Mouse (Mus musculus) liver (tissue): Measurements from ENCODE around the gene Dapp1.
A peak's percentile ranks its signal among the peaks of the same experiment; 100 is the strongest.
"Not testable (repeated sequence)": the region's sequence is repeated elsewhere in the genome, so short reads cannot be mapped to it uniquely, and the experiment has no call there.

ENCODE experiments used
- DNase-seq: peaks from one replicate; pipeline ENCODE4 v3.0.0-alpha.2; 2020; ENCODE audit warnings: mixed read lengths

Gene Dapp1

DNA sequence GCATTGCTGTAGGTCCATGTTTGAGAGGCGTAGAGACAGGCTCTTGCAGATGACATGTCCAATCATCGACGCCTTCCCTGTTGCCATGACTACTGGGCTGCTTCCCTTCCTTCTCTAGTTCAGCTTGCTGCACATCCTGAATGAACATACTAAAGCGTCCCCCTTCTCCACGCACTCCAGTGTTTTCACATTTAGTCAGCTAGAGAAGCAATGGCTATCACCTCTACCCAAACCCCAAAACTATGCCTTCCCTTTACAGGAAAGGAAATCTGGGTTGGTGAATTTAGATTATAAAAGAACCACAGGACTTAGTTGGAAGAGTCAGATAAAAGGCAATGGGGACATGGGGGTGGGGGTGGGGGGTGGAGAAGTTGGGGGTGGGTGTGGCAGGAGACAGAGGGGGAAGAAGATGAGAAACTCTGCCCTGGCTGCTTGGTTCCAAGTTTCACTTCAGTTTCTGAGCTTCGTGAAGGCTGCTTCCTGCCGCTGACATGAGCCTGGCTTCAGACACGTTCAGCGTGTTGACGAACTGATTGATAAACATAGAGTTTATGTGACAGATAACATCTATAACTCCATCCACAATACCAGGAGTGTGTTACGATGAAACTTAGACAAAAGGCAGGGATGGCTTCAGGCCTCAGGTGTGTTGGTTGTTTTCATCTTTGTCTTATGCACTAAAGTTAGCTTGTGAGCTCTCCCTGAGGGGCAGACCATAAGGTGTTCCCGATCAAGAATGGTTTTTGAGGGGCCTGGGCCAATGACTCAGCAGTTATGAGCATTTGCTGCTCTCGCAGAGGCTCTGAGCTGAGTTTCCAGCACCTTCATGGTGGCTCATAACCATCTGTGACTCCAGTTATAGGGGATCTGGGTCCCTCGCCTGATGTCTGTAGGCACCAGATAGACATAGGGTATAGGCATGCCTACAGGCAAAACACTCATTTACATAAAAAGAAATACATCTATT is 28.1 kb downstream of the Dapp1 start:
- DNase-seq: peak; percentile 74

DNA sequence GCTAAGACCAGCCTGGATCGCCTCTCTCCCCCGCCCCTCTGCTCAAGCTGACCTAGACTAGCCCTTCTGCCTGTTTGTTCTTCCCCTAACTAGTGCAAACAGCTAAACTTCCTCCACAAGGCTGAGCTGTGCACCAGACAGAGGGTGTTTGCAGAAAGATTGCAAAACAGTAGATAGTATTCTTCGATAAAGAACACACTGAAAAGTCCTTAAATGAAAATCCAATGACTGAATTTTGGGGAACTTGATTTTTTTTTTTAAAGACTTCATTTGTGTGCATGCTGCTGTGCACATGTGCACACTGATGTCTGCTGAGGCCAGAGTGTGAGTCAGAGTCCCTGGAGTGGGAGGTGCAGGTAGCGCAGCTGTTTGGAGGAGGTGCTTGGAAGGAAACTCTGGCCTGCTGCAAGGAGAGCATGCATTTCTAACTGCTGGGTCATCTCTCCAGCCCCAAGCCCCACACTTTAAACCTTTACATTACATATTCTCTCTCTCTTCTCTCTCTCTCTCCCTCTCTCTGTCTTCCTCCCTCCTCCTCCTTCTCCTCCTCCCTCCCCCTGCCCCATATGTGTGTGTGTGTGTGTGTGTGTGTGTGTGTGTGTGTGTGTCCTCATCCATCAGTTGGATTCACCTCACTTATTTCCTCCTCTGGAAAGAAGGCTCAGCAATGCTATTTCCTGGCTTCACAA is 29.0 kb downstream of the Dapp1 start:
- DNase-seq: peak; percentile 59

GRCm38 (mm10) chr3:137951819-137952218 is 29.5 kb downstream of the Dapp1 start:
- peak; percentile 73 for DNase-seq

DNA sequence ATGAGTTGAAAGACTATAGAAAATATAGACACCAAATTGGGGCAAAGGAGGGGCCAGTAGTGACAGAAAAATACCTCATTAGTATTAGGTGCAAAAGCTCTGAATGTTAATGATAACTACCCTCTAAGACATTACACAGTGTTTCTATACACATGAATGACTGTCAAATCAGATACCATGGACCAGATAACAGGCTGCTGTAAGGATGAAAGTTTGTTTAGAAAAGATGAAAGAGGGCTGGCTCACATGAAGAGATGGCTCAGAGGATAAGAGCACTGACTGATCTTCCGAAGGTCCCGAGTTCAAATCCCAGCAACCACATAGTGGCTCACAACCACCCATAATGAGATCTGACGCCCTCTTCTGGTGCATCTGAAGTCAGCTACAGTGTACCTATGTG is 30.0 kb downstream of the Dapp1 start:
- not testable (repeated sequence) for DNase-seq

- no peak for DNase-seq
Observed at GRCm38 (mm10) chr3:137950191-137950885, 31.0 kb downstream of the Dapp1 start.

DNA sequence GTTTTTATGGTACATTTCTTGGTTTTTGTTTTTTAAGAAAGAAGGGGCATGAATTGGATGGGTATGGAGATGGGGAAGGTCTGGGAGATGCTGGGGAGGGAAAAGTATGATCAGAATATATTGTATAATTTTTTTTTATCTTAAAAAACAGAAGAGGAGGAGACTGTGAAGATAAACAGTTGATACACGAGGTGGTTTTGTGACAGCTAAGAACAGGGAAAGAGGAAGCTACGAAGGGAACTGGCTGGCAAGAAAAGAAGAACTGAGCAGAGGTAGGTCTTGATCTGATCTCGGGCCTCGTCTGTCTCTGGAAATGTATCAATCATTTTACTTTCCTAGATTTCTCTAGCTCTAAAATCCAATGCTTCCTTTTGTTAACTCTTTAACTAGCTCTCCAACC is 33.8 kb downstream of the Dapp1 start:
- no peak for DNase-seq

- DNase-seq: no peak
Observed at GRCm38 (mm10) chr3:137946827-137947226, 34.5 kb downstream of the Dapp1 start.

- peak; percentile 78 for DNase-seq
Observed at GRCm38 (mm10) chr3:137943737-137944154, 37.6 kb downstream of the Dapp1 start.

GRCm38 (mm10) chr3:137942098-137942622 is 39.2 kb downstream of the Dapp1 start:
- DNase-seq: no peak

DNA sequence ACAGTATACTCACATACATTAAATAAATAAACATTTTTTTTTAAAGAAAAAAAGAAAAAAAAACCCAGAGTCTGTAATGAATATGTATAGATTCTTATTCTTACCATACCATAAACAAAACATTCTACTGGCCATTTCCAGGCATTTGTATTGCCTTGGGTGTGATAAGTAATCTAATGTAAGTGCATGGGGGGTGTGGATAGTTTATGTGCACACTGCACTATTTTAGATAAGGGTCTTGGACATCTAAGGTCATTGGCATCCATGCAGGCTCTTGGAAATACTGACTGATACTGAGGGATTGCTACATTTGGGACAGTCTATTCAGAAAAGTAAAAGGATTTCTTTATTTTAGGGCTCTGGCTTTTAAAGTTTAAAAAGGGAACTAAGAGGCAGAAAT is 39.8 kb downstream of the Dapp1 start:
- no peak for DNase-seq

GRCm38 (mm10) chr3:137940757-137941156 is 40.6 kb downstream of the Dapp1 start:
- peak; percentile 67 for DNase-seq

GRCm38 (mm10) chr3:137938608-137939007 is 42.7 kb downstream of the Dapp1 start:
- peak; percentile 43 for DNase-seq

DNA sequence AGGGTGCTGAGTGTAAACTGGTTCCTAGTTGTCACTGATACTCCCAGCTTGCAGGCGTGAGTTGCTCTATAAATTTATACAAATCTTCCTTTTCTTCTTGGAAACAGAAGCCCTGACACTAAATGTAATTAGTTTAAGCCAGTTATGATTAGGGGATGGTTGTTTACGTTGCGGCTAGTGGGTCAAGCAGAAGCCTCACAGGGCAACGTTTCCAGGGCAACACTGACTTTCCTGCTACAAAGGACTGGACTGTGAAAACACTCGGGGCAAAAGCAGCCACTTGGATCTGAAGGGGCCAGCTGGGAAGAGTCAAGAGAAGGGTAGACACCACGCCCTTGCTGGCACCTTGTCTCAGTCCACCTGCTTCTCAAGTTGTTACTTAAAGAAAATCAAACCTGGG is 44.8 kb downstream of the Dapp1 start:
- DNase-seq: no peak

GRCm38 (mm10) chr3:137935570-137936525 is 45.5 kb downstream of the Dapp1 start:
- no peak for DNase-seq

DNA sequence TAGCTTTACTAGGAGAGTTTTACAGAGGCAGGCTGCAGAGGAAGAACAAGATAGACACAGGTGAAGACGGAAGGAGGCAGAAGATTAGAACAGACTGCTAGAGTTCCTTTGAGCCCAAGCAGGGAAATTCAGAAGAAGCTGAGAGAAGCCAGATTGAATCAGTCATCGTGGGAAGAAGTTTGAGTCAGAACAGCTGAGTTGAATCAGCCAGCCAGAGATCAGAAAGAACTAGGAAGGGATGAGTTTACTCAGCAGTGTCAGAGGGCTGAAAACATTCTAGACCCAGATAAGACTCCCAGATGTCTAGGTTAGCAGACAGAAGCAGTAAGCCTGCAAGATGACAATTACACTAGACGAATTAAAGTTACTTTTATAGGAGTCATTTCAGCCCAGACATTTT is 47.4 kb downstream of the Dapp1 start:
- DNase-seq: no peak

GRCm38 (mm10) chr3:137932748-137933147 is 48.6 kb downstream of the Dapp1 start:
- DNase-seq: no peak

DNA sequence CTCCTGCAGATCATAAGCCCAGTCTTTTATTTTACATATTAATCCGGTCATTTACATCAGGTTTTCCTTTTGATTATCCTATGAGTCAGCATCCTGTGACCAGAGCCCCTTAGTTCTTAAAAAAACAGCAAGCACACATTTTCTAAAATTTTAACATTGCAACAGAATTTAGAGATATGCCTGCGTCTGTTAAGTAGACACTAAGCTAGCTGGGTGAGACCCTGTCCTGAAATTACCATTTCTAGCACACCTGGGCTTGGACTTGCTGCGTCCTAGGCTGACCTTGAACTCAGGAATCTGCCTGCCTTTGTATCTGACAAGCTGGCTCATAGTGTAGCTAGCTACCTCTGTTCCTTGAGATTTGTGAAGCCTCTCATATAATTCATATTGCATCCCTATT is 51.4 kb downstream of the Dapp1 start:
- DNase-seq: no peak

GRCm38 (mm10) chr3:137927010-137927409 is 54.3 kb downstream of the Dapp1 start:
- no peak for DNase-seq

DNA sequence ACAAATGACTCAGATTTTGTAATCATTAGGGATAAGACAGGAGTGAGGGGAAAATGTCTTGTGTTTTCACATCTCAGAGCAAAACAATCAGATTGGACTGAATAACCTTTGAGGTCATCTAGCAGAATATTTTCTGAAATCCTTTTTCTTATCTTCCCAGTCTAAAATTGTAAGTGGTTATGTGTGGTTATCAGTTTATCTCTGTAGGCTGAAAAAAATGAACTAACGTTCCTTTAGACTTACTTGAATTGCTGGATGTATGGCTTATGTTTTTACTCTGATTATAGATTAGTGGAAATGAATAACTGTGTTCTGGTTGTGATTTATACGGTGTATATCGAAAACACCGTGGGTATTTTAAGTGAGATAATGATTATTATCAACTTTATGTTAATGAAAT is 60.8 kb downstream of the Dapp1 start:
- DNase-seq: no peak

GRCm38 (mm10) chr3:137919398-137919797 is 61.9 kb downstream of the Dapp1 start:
- no peak for DNase-seq

DNA sequence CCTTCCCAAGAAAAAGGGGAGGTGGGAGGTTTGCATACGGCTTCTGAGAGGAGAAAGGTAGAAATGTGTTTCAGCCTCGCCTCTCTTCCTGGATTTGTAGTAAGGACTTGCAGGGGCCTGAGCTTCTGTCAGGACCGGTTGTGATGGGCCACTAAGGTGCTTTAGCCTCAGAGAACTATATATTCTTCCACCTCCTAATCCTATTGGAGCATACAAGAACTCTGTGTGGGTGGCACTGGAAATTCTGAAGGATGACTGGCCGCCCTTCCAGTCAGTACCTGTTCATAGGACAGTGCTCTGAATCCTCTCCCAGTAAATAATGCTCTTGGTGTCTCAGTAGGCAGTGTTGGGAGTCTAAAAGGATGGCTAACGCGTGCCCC is 62.4 kb downstream of the Dapp1 start:
- DNase-seq: peak; percentile 26
